Mouse (Mus musculus): ENCODE results near the gene Comp. TPM values are rescaled to one million over a fixed set of nuclear protein-coding genes. Genes with fewer than 3 reads are reported as not detected.

Comp gene
- total and polyA plus RNA-seq, 3 experiments = 0.13 to 0.16 TPM; not detected in 1

GRCm38 (mm10) chr8:70327512-70327911 is 45.8 kb upstream of the Comp start:
- H3K9ac ChIP-seq (ENCODE audit: insufficient read depth, low read depth) = no peak overlapping the region
- dilution Hi-C loops (cut with MboI; ENCODE audit: extremely low pct_ligation_motif_present, extremely low pct_unique_long_range_greater_than_20kb, low sequenced_read_pairs) (no loop called here), in situ Hi-C loops (cut with MboI; ENCODE audit: low pct_ligation_motif_present, low pct_unique_long_range_greater_than_20kb, low sequenced_read_pairs) (no loop called here)
- H3K79me2 ChIP-seq (replicated peaks; ENCODE audit: control insufficient read depth, extremely low read depth, insufficient read depth, poor library complexity, severe bottlenecking) = no peaks in the 10 kb centered on the region
- H3K9me3 ChIP-seq (replicated peaks; ENCODE audit: low read length) = peaks cover 16% of the 10 kb centered on the region
- no peak overlapping the region for H3K27ac ChIP-seq (ENCODE audit: insufficient read depth, low read depth)
- peaks cover 20 to 30% of the 10 kb centered on the region in 2 experiments for H3K36me3 ChIP-seq (replicated peaks in 1 of 2; ENCODE audit: control insufficient read depth in 1 of 2, insufficient read depth in 1 of 2, low read length in 1 of 2)
- no peak overlapping the region for H3K4me3 ChIP-seq (replicated peaks in 1 of 3; ENCODE audit: low read depth in 2 of 3, low read length in 2 of 3, poor library complexity in 1 of 3)
- no peak overlapping the region for H3K4me2 ChIP-seq (ENCODE audit: insufficient read depth, low read depth, poor library complexity, severe bottlenecking)
- H3K4me1 ChIP-seq (ENCODE audit: control insufficient read depth in 1 of 2, insufficient read depth in 2 of 2) = peaks cover 3 to 9% of the 10 kb centered on the region in 2 experiments
- H3K27me3 ChIP-seq (replicated peaks) = peaks cover 3% of the 10 kb centered on the region
- no peak for DNase-seq (ENCODE audit: extremely low read depth)
- TF ChIP-seq USF1 (IDR thresholded peaks at IDR 0.05; ENCODE audit: low read depth, low read length) = no peak
- no peak for TF ChIP-seq USF2 (conservative IDR thresholded peaks at IDR 0.05; ENCODE audit: low read depth, low read length)
- no peak for TF ChIP-seq JUND (conservative IDR thresholded peaks at IDR 0.05; ENCODE audit: low read depth, low read length)
- no peak for TF ChIP-seq MYC (IDR thresholded peaks at IDR 0.05; ENCODE audit: low read depth, low read length)
- TF ChIP-seq MAFK (IDR thresholded peaks at IDR 0.05; ENCODE audit: insufficient replicate concordance, low read length) = no peak

GRCm38 (mm10) chr8:70329124-70329834 is 44.1 kb upstream of the Comp start, which contains the start of gene Gdf1:
Gdf1 (plus strand) TSS chr8:70329817.
- H3K4me3 ChIP-seq (replicated peaks in 1 of 3; ENCODE audit: low read depth in 2 of 3, low read length in 2 of 3, poor library complexity in 1 of 3) = no peak within 1 kb of the TSS
- in situ Hi-C loops (cut with MboI; ENCODE audit: low pct_ligation_motif_present, low pct_unique_long_range_greater_than_20kb, low sequenced_read_pairs) (no loop called here), dilution Hi-C loops (cut with MboI; ENCODE audit: extremely low pct_ligation_motif_present, extremely low pct_unique_long_range_greater_than_20kb, low sequenced_read_pairs) (no loop called here)
- H3K4me2 ChIP-seq (ENCODE audit: insufficient read depth, low read depth, poor library complexity, severe bottlenecking) = no peak within 1 kb of the TSS
- H3K36me3 ChIP-seq (replicated peaks in 1 of 2; ENCODE audit: control insufficient read depth in 1 of 2, insufficient read depth in 1 of 2, low read length in 1 of 2) = peaks cover 38 to 48% of the 10 kb centered on the region in 2 experiments
- no peaks in the 10 kb centered on the region for H3K4me1 ChIP-seq (ENCODE audit: control insufficient read depth in 1 of 2, insufficient read depth in 2 of 2)
- peaks cover 3% of the 10 kb centered on the region for H3K27me3 ChIP-seq (replicated peaks)
- H3K9ac ChIP-seq (ENCODE audit: insufficient read depth, low read depth) = no peak within 1 kb of the TSS
- no peak for TF ChIP-seq POLR2A (IDR thresholded peaks at IDR 0.05; ENCODE audit: low read depth, low read length)
- no peak for TF ChIP-seq MXI1 (IDR thresholded peaks at IDR 0.05; ENCODE audit: low read depth, low read length)
- no peak for TF ChIP-seq RCOR1 (conservative IDR thresholded peaks at IDR 0.05; ENCODE audit: low read depth, low read length)
- TF ChIP-seq ZKSCAN1 (IDR thresholded peaks at IDR 0.05; ENCODE audit: borderline replicate concordance, low read depth, low read length) = no peak
- no peak for TF ChIP-seq USF1 (IDR thresholded peaks at IDR 0.05; ENCODE audit: low read depth, low read length)
- TF ChIP-seq ZC3H11A (IDR thresholded peaks at IDR 0.05; ENCODE audit: low read depth, low read length) = no peak
- no peak for TF ChIP-seq E2F4 (IDR thresholded peaks at IDR 0.05; ENCODE audit: insufficient replicate concordance, low read depth, low read length)
- TF ChIP-seq KAT2A (IDR thresholded peaks at IDR 0.05; ENCODE audit: insufficient replicate concordance, low read length) = no peak
- no peak for TF ChIP-seq BHLHE40 (IDR thresholded peaks at IDR 0.05; ENCODE audit: low read depth, low read length)
- TF ChIP-seq ZMIZ1 (IDR thresholded peaks at IDR 0.05; ENCODE audit: low read depth, low read length) = no peak
- TF ChIP-seq ETS1 (conservative IDR thresholded peaks at IDR 0.05; ENCODE audit: low read depth, low read length) = no peak
- no peak for TF ChIP-seq SIN3A (IDR thresholded peaks at IDR 0.05; ENCODE audit: low read length)
- TF ChIP-seq HCFC1 (IDR thresholded peaks at IDR 0.05; ENCODE audit: low read depth, low read length) = no peak
- no peak for TF ChIP-seq JUN (IDR thresholded peaks at IDR 0.05; ENCODE audit: insufficient read depth, low read depth, low read length)
- TF ChIP-seq MEF2A (IDR thresholded peaks at IDR 0.05; ENCODE audit: borderline replicate concordance, low read depth, low read length) = no peak
- no peak for TF ChIP-seq ZNF384 (IDR thresholded peaks at IDR 0.05; ENCODE audit: low read depth, low read length)
- H3K79me2 ChIP-seq (replicated peaks; ENCODE audit: control insufficient read depth, extremely low read depth, insufficient read depth, poor library complexity, severe bottlenecking) = no peaks in the 10 kb centered on the region
- H3K9me3 ChIP-seq (replicated peaks; ENCODE audit: low read length) = peaks cover 20% of the 10 kb centered on the region
- DNase-seq (ENCODE audit: extremely low read depth) = no peak
- H3K27ac ChIP-seq (ENCODE audit: insufficient read depth, low read depth) = no peak within 1 kb of the TSS

Measured in CH12.LX (cell line).